In the genomic region with DNA sequence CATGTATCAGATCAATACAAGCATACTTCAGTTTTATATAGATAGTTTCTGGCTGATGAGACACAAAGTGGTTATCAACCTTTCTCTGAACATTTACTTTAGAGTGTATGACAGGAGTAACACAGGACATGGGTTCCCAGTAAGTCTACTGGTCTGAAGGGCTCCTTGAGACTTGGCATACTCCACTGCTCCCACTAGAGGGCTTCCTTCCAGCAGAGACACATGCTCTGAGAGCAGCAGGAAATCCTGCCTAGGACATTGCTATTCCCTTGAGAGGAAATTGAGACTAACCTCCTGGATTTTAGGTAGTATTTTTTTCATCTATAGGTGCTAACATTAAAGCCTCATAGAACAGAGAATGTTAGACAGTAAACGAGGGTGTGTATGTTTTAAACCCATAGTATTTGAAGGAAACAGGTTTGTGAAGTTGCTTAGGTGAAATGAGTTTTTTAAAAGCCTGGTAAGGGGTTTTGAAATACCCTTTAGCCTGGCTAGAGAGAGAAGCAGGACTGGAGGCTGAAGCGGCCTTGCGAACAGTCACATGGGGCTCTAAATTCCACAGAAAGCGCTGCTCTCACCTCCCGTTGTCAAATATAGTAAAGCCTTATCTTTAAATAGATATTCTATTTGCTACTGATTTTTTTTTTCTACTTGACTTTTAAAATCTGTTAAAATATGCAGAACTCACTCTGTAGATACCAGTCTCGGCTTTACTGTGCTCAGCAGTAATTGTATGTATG, we compare ENCODE assay signal across 7 mouse cellular contexts.
DNase-seq lines count a peak whose midpoint lies in the region; ATAC-seq and TF ChIP-seq lines count a peak whose summit lies in the region.

No protein-coding gene starts in this region.

- H3K4me1 ChIP-seq in forebrain, embryonic 16.5 days (replicated peaks; ENCODE audit: control insufficient read depth, insufficient read depth, low read length), result peaks cover 43% of the 10 kb centered on the region
- peaks cover 39% of the 10 kb centered on the region for H3K4me1 ChIP-seq in intestine, embryonic 16.5 days (ENCODE audit: control insufficient read depth, insufficient read depth, low read length)
- H3K4me1 ChIP-seq in liver, embryonic 14.5 days (replicated peaks; ENCODE audit: control insufficient read depth in 2 of 2, insufficient read depth in 2 of 2, low read length in 1 of 2), result peaks cover 18 to 27% of the 10 kb centered on the region in 2 experiments

- H3K9me3 ChIP-seq in forebrain, embryonic 16.5 days (ENCODE audit: control insufficient read depth, low read length), result no peaks in the 10 kb centered on the region
- H3K9me3 ChIP-seq in intestine, embryonic 16.5 days (ENCODE audit: control insufficient read depth, low read length), result no peaks in the 10 kb centered on the region
- H3K9me3 ChIP-seq in liver, embryonic 14.5 days (ENCODE audit: control insufficient read depth, low read length), result no peaks in the 10 kb centered on the region

- no peak overlapping the region for H3K4me3 ChIP-seq in forebrain, embryonic 16.5 days (replicated peaks; ENCODE audit: low read length)
- no peak overlapping the region for H3K4me3 ChIP-seq in intestine, embryonic 16.5 days (ENCODE audit: low read length)
- no peak overlapping the region for H3K4me3 ChIP-seq in liver, embryonic 14.5 days (ENCODE audit: insufficient read depth in 1 of 2, low read depth in 2 of 2, low read length in 2 of 2)

- H3K9ac ChIP-seq in forebrain, embryonic 16.5 days (replicated peaks; ENCODE audit: low read depth, low read length), result no peak overlapping the region
- H3K9ac ChIP-seq in intestine, embryonic 16.5 days (ENCODE audit: low read depth, low read length), result no peak overlapping the region
- no peak overlapping the region for H3K9ac ChIP-seq in liver, embryonic 14.5 days (replicated peaks)

- H3K27me3 ChIP-seq in forebrain, embryonic 16.5 days (replicated peaks; ENCODE audit: control insufficient read depth, insufficient read depth, low read length), result no peaks in the 10 kb centered on the region
- H3K27me3 ChIP-seq in intestine, embryonic 16.5 days (replicated peaks; ENCODE audit: control insufficient read depth, insufficient read depth, low read length), result no peaks in the 10 kb centered on the region
- no peaks in the 10 kb centered on the region for H3K27me3 ChIP-seq in liver, embryonic 14.5 days (ENCODE audit: control insufficient read depth, insufficient read depth, low read length)

- WGBS in forebrain, embryonic 16.5 days, result 82% methylated on average over 6 of the region's 6 CpGs
- WGBS in intestine, embryonic 16.5 days, result 60% methylated on average over 6 of the region's 6 CpGs
- 53% methylated on average over 6 of the region's 6 CpGs for WGBS in liver, embryonic 14.5 days (ENCODE audit: insufficient replicate concordance)

- no peaks in the 10 kb centered on the region for H3K36me3 ChIP-seq in forebrain, embryonic 16.5 days (ENCODE audit: control insufficient read depth, insufficient read depth)
- no peaks in the 10 kb centered on the region for H3K36me3 ChIP-seq in intestine, embryonic 16.5 days (ENCODE audit: control insufficient read depth, insufficient read depth, low read length)
- H3K36me3 ChIP-seq in liver, embryonic 14.5 days (replicated peaks; ENCODE audit: control insufficient read depth, insufficient read depth, low read depth), result no peaks in the 10 kb centered on the region

- H3K27ac ChIP-seq in forebrain, embryonic 16.5 days (ENCODE audit: low read length), result no peak overlapping the region
- H3K27ac ChIP-seq in intestine, embryonic 16.5 days (ENCODE audit: low read length), result no peak overlapping the region
- no peak overlapping the region for H3K27ac ChIP-seq in liver, embryonic 14.5 days

- TF ChIP-seq CTCF in liver, embryonic 14.5 days (IDR thresholded peaks at IDR 0.05; ENCODE audit: low read depth), result peak; percentile 83

- H3K4me2 ChIP-seq in forebrain, embryonic 16.5 days (ENCODE audit: low read length), result no peak overlapping the region
- no peak overlapping the region for H3K4me2 ChIP-seq in intestine, embryonic 16.5 days (ENCODE audit: low read depth, low read length)
- no peak overlapping the region for H3K4me2 ChIP-seq in liver, embryonic 14.5 days (ENCODE audit: low read depth)

- ATAC-seq in forebrain, embryonic 16.5 days, result peak; percentile 69
- peak; percentile 59; the same call in 1 of the 2 replicates for ATAC-seq in intestine, embryonic 16.5 days
- ATAC-seq in liver, embryonic 14.5 days (ENCODE audit: insufficient read depth), result peak; percentile 49; the same call in 1 of the 2 replicates

- peak; percentile 76 for DNase-seq in right cerebral cortex, adult 18-20 months
- DNase-seq in right cerebral cortex, postnatal 4 days, result no peak
- peak; percentile 86 for DNase-seq in adipocyte (ENCODE audit: low spot score)
- no peak for DNase-seq in liver, embryonic 14.5 days (ENCODE audit: low read depth in 3 of 3, low spot score in 3 of 3)
- DNase-seq in ovary, postnatal 36 days (ENCODE audit: low spot score), result peak; percentile 35

- no peak for TF ChIP-seq EP300 in liver, embryonic 14.5 days (IDR thresholded peaks at IDR 0.05; ENCODE audit: low read depth)

Comparison
In these comparisons a context has a peak if more than half of its experiments do, and no peak if none do; other contexts are left out.
1. DNase-seq: peak in right cerebral cortex, adult 18-20 months (single experiment), adipocyte (single experiment) and ovary, postnatal 36 days (single experiment); none in right cerebral cortex, postnatal 4 days (single experiment) and liver, embryonic 14.5 days (0 of 3).
2. Peak in every context shown above with its lines, with median percentiles within 50 percentile points of each other: ATAC-seq.